Mouse (Mus musculus) Muller cell, postnatal 12 days (primary cell): ENCODE results near the gene Efcab1.

Experiments used
- DNase-seq: peaks from one replicate; pipeline ENCODE4 v3.0.0-alpha.2; 2015; ENCODE audit errors: inconsistent ontology term

Efcab1 gene

DNA sequence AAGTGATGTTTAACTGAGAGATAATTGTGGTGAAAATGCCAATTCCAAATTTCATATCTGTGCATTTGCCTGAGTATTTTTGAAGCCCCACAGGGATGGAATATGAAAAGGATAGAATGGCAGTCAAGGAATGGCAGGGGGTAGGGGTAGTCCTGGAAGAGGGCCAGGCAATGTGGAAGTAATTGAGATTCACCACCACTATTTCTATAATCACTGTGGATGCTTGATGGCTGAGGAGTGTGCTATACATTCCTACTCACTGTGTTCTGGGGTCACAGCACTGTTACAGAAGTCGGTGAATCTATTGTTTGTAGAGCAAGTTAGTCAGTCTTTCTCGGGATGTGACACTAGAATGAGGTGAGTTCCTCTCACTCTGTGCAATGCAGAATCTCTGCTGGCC, 108.3 kb downstream of the Efcab1 start:
- no peak for DNase-seq
